Mouse (Mus musculus): Measurements from ENCODE around the gene Hdac4.

- TF ChIP-seq POLR2A (IDR thresholded peaks at IDR 0.05; ENCODE audit: borderline replicate concordance, low read depth, low read length) (no peak), CTCF (IDR thresholded peaks at IDR 0.05; ENCODE audit: low read depth, low read length) (no peak)
Observed at GRCm38 (mm10) chr1:92181970-92182369, 13.5 kb downstream of the Hdac4 start.

All from bone marrow macrophage, adult 2 months (primary cell).